ENCODE assay signal across 20 mouse cellular contexts in genomic region chr4:135925341-135925740, GRCm38 (mm10). TPM values are rescaled to one million over a fixed set of nuclear protein-coding genes. Genes with fewer than 3 reads are reported as not detected.
DNase-seq lines count a peak whose midpoint lies in the region; ATAC-seq and TF ChIP-seq lines count a peak whose summit lies in the region.
"Had no signal": no experiment of that assay in that cellular context is flagged by ENCODE, and none has a peak within 500 bp of the region (broad histone marks: within the 10 kb centered on the region; RNA-seq: fewer than 3 reads in every experiment).

No protein-coding gene starts in this region.

- H3K4me1 ChIP-seq in embryonic facial prominence, embryonic 14.5 days (ENCODE audit: control insufficient read depth, insufficient read depth, low read length): peaks cover 5% of the 10 kb centered on the region
- H3K4me1 ChIP-seq in embryonic facial prominence, embryonic 10.5 days: peaks cover 19% of the 10 kb centered on the region
- peaks cover 10% of the 10 kb centered on the region for H3K4me1 ChIP-seq in kidney, embryonic 15.5 days
- H3K4me1 ChIP-seq in E14TG2a.4 (replicated peaks; ENCODE audit: low read depth, low read length): peaks cover 66% of the 10 kb centered on the region

- H3K4me3 ChIP-seq in embryonic facial prominence, embryonic 14.5 days (ENCODE audit: low read depth, low read length): no peak overlapping the region
- H3K4me3 ChIP-seq in embryonic facial prominence, embryonic 10.5 days: no peak overlapping the region
- no peak overlapping the region for H3K4me3 ChIP-seq in kidney, embryonic 15.5 days (replicated peaks)
- peak overlapping the region; percentile 64 for H3K4me3 ChIP-seq in E14TG2a.4 (replicated peaks; ENCODE audit: low read length)
- H3K4me3 ChIP-seq: heart, embryonic 10.5 days; hindbrain, embryonic 10.5 days; neural tube, embryonic 12.5 days had no signal

- H3K4me2 ChIP-seq in embryonic facial prominence, embryonic 14.5 days (ENCODE audit: low read depth, low read length): no peak overlapping the region
- no peak overlapping the region for H3K4me2 ChIP-seq in kidney, embryonic 15.5 days
- H3K4me2 ChIP-seq: midbrain, embryonic 11.5 days; neural tube, embryonic 12.5 days had no signal

- H3K36me3 ChIP-seq in embryonic facial prominence, embryonic 14.5 days (ENCODE audit: control insufficient read depth, insufficient read depth, low read length): 0 out of 2 replicates have a peak, but pooled peaks cover 28% of the 10 kb centered on the region
- peaks cover 32% of the 10 kb centered on the region for H3K36me3 ChIP-seq in embryonic facial prominence, embryonic 10.5 days (replicated peaks)
- peaks cover 44% of the 10 kb centered on the region for H3K36me3 ChIP-seq in kidney, embryonic 15.5 days
- peaks cover 37% of the 10 kb centered on the region for H3K36me3 ChIP-seq in E14TG2a.4 (ENCODE audit: insufficient read depth, low read length)

- no peak overlapping the region for H3K9ac ChIP-seq in embryonic facial prominence, embryonic 14.5 days (ENCODE audit: low read depth, low read length)
- H3K9ac ChIP-seq in kidney, embryonic 15.5 days: no peak overlapping the region
- H3K9ac ChIP-seq: liver, postnatal 0 days; neural tube, embryonic 12.5 days had no signal

- TF ChIP-seq CTCF in E14TG2a.4 (conservative IDR thresholded peaks at IDR 0.05; ENCODE audit: low read length): no peak

- DNase-seq in embryonic facial prominence, embryonic 14.5 days (ENCODE audit: low spot score): peak; percentile 18
- DNase-seq in embryonic facial prominence, embryonic 10.5 days (ENCODE audit: low spot score): no peak
- DNase-seq in kidney, adult 18-20 months: peak; percentile 38
- DNase-seq in kidney, postnatal 10 days: peak; percentile 37
- no peak for DNase-seq in left cerebral cortex, adult 9 months (ENCODE audit: low spot score in 2 of 2)
- no peak for DNase-seq in layer of hippocampus, postnatal 36 days
- DNase-seq: adrenal gland, postnatal 25 days; cerebellum, adult 8-10 months; gastrocnemius, postnatal 25 days; liver; liver, postnatal 0 days; right cerebral cortex, postnatal 25 days; thymus, postnatal 14 days had no signal

- WGBS in embryonic facial prominence, embryonic 14.5 days: 82% methylated on average over 5 of the region's 5 CpGs
- 92% methylated on average over 5 of the region's 5 CpGs for WGBS in embryonic facial prominence, embryonic 10.5 days
- WGBS in kidney, embryonic 15.5 days: 93% methylated on average over 5 of the region's 5 CpGs

- no peak for ATAC-seq in embryonic facial prominence, embryonic 14.5 days (ENCODE audit: low read depth)
- no peak for ATAC-seq in kidney, embryonic 15.5 days (replicated peaks; ENCODE audit: low FRiP score)
- ATAC-seq: liver, postnatal 0 days had no signal

- no peak overlapping the region for H3K27ac ChIP-seq in embryonic facial prominence, embryonic 14.5 days (replicated peaks; ENCODE audit: low read depth, low read length)
- H3K27ac ChIP-seq in embryonic facial prominence, embryonic 10.5 days (replicated peaks): no peak overlapping the region
- no peak overlapping the region for H3K27ac ChIP-seq in kidney, embryonic 15.5 days
- H3K27ac ChIP-seq: heart, embryonic 10.5 days; hindbrain, embryonic 10.5 days; macrophage; neural tube, embryonic 12.5 days had no signal

- H3K9me3 ChIP-seq in embryonic facial prominence, embryonic 14.5 days (ENCODE audit: control insufficient read depth, low read length): no peaks in the 10 kb centered on the region
- H3K9me3 ChIP-seq in embryonic facial prominence, embryonic 10.5 days: no peaks in the 10 kb centered on the region
- H3K9me3 ChIP-seq in kidney, embryonic 15.5 days (replicated peaks): no peaks in the 10 kb centered on the region
- H3K9me3 ChIP-seq in E14TG2a.4 (ENCODE audit: low read length): no peaks in the 10 kb centered on the region
- H3K9me3 ChIP-seq: heart, embryonic 10.5 days; hindbrain, embryonic 10.5 days; neural tube, embryonic 12.5 days had no signal

- H3K27me3 ChIP-seq in embryonic facial prominence, embryonic 14.5 days (replicated peaks; ENCODE audit: control insufficient read depth, insufficient read depth, low read length): no peaks in the 10 kb centered on the region
- H3K27me3 ChIP-seq in embryonic facial prominence, embryonic 10.5 days (replicated peaks; ENCODE audit: low read depth, poor library complexity, severe bottlenecking): no peaks in the 10 kb centered on the region
- H3K27me3 ChIP-seq in kidney, embryonic 15.5 days: no peaks in the 10 kb centered on the region
- H3K27me3 ChIP-seq in E14TG2a.4 (ENCODE audit: insufficient read depth, low read length): peaks cover 5% of the 10 kb centered on the region; the same call in 1 of the 2 replicates
- H3K27me3 ChIP-seq: neural tube, embryonic 12.5 days had no signal

RNA-seq across cellular contexts. Expression of gene Fuca1, which starts 4.8 kb away (rescaled TPM):
- 70.2 and 79.5 TPM in 2 replicates for polyA plus RNA-seq in embryonic facial prominence, embryonic 14.5 days (2014; fragmentation: Nextera tagmentation; extraction: Ambion mirVana)
- polyA plus RNA-seq in embryonic facial prominence, embryonic 10.5 days (2016; fragmentation: Nextera tagmentation; extraction: Ambion mirVana): 45.4 and 46.8 TPM in 2 replicates
- polyA plus RNA-seq in kidney, embryonic 15.5 days (2015; fragmentation: Nextera tagmentation; extraction: Ambion mirVana): 70.1 and 71.8 TPM in 2 replicates
- 10 to 100 TPM; 33.4 to 43.1 TPM for total RNA-seq in layer of hippocampus, postnatal 36 days (2021)

RNA-seq across cellular contexts. Expression of gene Hmgcl, which starts 20.9 kb away (rescaled TPM):
- 81.7 and 89.4 TPM in 2 replicates for polyA plus RNA-seq in embryonic facial prominence, embryonic 14.5 days (2014; fragmentation: Nextera tagmentation; extraction: Ambion mirVana)
- polyA plus RNA-seq in embryonic facial prominence, embryonic 10.5 days (2016; fragmentation: Nextera tagmentation; extraction: Ambion mirVana): 64.3 and 68.6 TPM in 2 replicates
- 77.2 and 80.2 TPM in 2 replicates for polyA plus RNA-seq in kidney, embryonic 15.5 days (2015; fragmentation: Nextera tagmentation; extraction: Ambion mirVana)
- total RNA-seq in layer of hippocampus, postnatal 36 days (2021): 10 to 100 TPM; 35.5 to 36.4 TPM

RNA-seq across cellular contexts. Expression of gene Cnr2, which starts 30.1 kb away (rescaled TPM):
- polyA plus RNA-seq in embryonic facial prominence, embryonic 14.5 days (2014; fragmentation: Nextera tagmentation; extraction: Ambion mirVana): 0.69 and 1.1 TPM in 2 replicates
- 0.15 and 0.43 TPM in 2 replicates for polyA plus RNA-seq in embryonic facial prominence, embryonic 10.5 days (2016; fragmentation: Nextera tagmentation; extraction: Ambion mirVana)
- polyA plus RNA-seq in kidney, embryonic 15.5 days (2015; fragmentation: Nextera tagmentation; extraction: Ambion mirVana): 0.64 and 0.95 TPM in 2 replicates
- under 1 TPM in 1 of 2 experiments, not detected in 1; 0.15 TPM for total RNA-seq in layer of hippocampus, postnatal 36 days (2021)

RNA-seq across cellular contexts. Expression of gene Gale, which starts 38.2 kb away (rescaled TPM):
- 50.5 and 56.1 TPM in 2 replicates for polyA plus RNA-seq in embryonic facial prominence, embryonic 14.5 days (2014; fragmentation: Nextera tagmentation; extraction: Ambion mirVana)
- 39.7 and 40.2 TPM in 2 replicates for polyA plus RNA-seq in embryonic facial prominence, embryonic 10.5 days (2016; fragmentation: Nextera tagmentation; extraction: Ambion mirVana)
- polyA plus RNA-seq in kidney, embryonic 15.5 days (2015; fragmentation: Nextera tagmentation; extraction: Ambion mirVana): 35.2 and 36.7 TPM in 2 replicates
- total RNA-seq in layer of hippocampus, postnatal 36 days (2021): 10 to 100 TPM; 17.7 to 20.7 TPM

RNA-seq across cellular contexts. Expression of gene Lypla2, which starts 47.1 kb away (rescaled TPM):
- 87.6 and 97.8 TPM in 2 replicates for polyA plus RNA-seq in embryonic facial prominence, embryonic 14.5 days (2014; fragmentation: Nextera tagmentation; extraction: Ambion mirVana)
- 207 and 217 TPM in 2 replicates for polyA plus RNA-seq in embryonic facial prominence, embryonic 10.5 days (2016; fragmentation: Nextera tagmentation; extraction: Ambion mirVana)
- 120 and 131 TPM in 2 replicates for polyA plus RNA-seq in kidney, embryonic 15.5 days (2015; fragmentation: Nextera tagmentation; extraction: Ambion mirVana)
- 100 to 1,000 TPM in 1 of 2 experiments, 10 to 100 TPM in 1; 93.4 to 106 TPM for total RNA-seq in layer of hippocampus, postnatal 36 days (2021)

Comparison
In these comparisons a context has a peak if more than half of its experiments do, and no peak if none do; other contexts are left out.
1. DNase-seq: peak in embryonic facial prominence, embryonic 14.5 days (single experiment), kidney, adult 18-20 months (single experiment) and kidney, postnatal 10 days (single experiment); none in embryonic facial prominence, embryonic 10.5 days (single experiment), left cerebral cortex, adult 9 months (0 of 2) and layer of hippocampus, postnatal 36 days (0 of 2).